Mouse (Mus musculus) bone marrow macrophage, adult 2 months (primary cell): ENCODE measurements around the gene Dmpk.

Experiments used
- CTCF ChIP-seq: IDR thresholded peaks from 2 replicates; pipeline ENCODE4 v1.5.1; 2012; ENCODE audit warnings: low read depth, mild to moderate bottlenecking, low read length, moderate library complexity
- POLR2A ChIP-seq: IDR thresholded peaks from 2 replicates; pipeline ENCODE4 v1.6.1; 2012; ENCODE audit warnings: mild to moderate bottlenecking, low read depth, low read length, borderline replicate concordance

- TF ChIP-seq CTCF: no peak
- TF ChIP-seq POLR2A: no peak
These were observed 52.5 kb downstream of the Dmpk start for GRCm38 (mm10) chr7:19136168-19136567.
